Mouse (Mus musculus): Measurements from ENCODE around the gene Rasal1.

- no peak for TF ChIP-seq CTCF (IDR thresholded peaks at IDR 0.05; ENCODE audit: borderline replicate concordance, extremely low read depth, insufficient read depth, insufficient read length)
- TF ChIP-seq POLR2A (IDR thresholded peaks at IDR 0.05; ENCODE audit: borderline replicate concordance, extremely low read depth, insufficient read depth, insufficient read length, poor library complexity, severe bottlenecking), result no peak
These were observed 26.8 kb upstream of the Rasal1 start for GRCm38 (mm10) chr5:120621846-120622197.
